Mouse (Mus musculus): Measurements from ENCODE around the gene Dlx5.

DNA sequence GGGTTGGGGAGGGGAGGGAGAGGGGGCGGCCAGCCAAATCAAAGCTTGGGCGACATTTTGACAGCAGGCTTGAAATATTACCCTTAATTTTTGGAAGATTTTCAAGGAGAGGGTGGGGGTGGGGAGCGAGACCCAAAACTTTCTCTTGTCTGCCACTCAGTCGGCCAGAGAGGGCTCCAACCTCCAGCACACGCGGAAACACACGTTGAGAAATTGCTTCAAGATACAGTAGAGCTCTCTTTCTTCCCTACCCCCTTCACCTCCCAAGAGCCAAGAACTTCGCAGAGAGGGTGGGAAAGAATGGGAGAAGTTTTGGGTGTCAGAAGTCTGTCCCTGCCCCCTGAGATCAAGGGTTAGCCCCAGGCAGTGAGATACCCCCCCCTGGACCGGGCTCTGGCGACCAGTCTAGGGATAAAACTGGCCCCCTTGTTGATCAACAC is 26.1 kb downstream of the Dlx5 start:
- TF ChIP-seq EP300 (IDR thresholded peaks at IDR 0.05; ENCODE audit: low read depth) (no peak), CTCF (IDR thresholded peaks at IDR 0.05; ENCODE audit: low read depth) (no peak)

Measured in liver, postnatal 0 days (tissue).